Mouse (Mus musculus) cortical plate, adult 2 months (tissue): ENCODE results near the gene Svep1.

Source experiments
- CTCF ChIP-seq: fragments of 200-500 bp; IDR thresholded peaks from 2 replicates; pipeline ENCODE4 v1.5.1; 2011; ENCODE audit warnings: mild to moderate bottlenecking, control low read depth, low read length; ENCODE audit not compliant: insufficient read depth; ENCODE audit errors: extremely low read depth
- POLR2A ChIP-seq: fragments of 200-500 bp; IDR thresholded peaks from 2 replicates; pipeline ENCODE4 v1.6.1; 2011; ENCODE audit warnings: mild to moderate bottlenecking, low read length, control low read depth; ENCODE audit not compliant: insufficient read depth; ENCODE audit errors: extremely low read depth

DNA sequence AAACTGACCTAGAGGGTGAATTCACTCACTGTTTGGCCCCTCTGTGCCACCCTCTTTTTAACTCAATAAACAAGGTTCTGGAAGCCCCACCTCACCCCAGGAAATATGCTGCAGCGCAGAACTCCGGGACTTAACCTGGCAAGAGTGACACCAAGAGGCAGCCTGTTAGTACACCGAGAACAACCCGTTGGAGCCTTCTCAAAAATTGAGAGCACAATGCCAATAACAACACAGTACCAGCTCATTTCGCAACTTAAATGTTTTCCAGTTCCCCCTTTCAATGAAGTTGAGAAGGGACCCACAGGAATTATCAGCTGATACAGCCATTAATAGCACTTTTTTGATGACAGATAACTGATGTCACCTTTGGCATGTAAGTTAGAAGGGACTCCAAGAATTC lies 38.3 kb downstream of the Svep1 start:
- TF ChIP-seq POLR2A: no peak
- no peak for TF ChIP-seq CTCF
